Mouse (Mus musculus) MEL (cell line): ENCODE measurements around the gene Afap1l2. TPM values are rescaled to one million over a fixed set of nuclear protein-coding genes. Genes with fewer than 3 reads are reported as not detected.

Source experiments
- DNase-seq: peaks from one replicate; pipeline ENCODE4 v3.0.0; 2011; ENCODE audit warnings: low read depth, low spot score
- H3K27ac ChIP-seq: 2 replicates; pipeline ENCODE4 v1.5.1; 2012; ENCODE audit warnings: low read depth, mild to moderate bottlenecking, control low read depth, low read length, moderate library complexity; ENCODE audit not compliant: control insufficient read depth
- H3K27me3 ChIP-seq, 2 experiments: fragments of 150-350 bp in 1 of 2; sonication (generic) in 1 of 2; 2 replicates each; pipeline ENCODE4 v1.6.1; 2012; ENCODE audit warnings: low read length in 2 of 2, mild to moderate bottlenecking in 2 of 2, improper control_type of control experiment in 1 of 2, moderate library complexity in 1 of 2; ENCODE audit not compliant: insufficient read depth in 2 of 2, control insufficient read depth in 1 of 2
- H3K36me3 ChIP-seq, 2 experiments: 2 replicates each; pipeline ENCODE4 v1.6.1; 2012 to 2014; ENCODE audit warnings: low read length in 2 of 2, improper control_type of control experiment in 1 of 2, inconsistent platforms in 1 of 2, mild to moderate bottlenecking in 1 of 2; ENCODE audit not compliant: insufficient read depth in 2 of 2, control insufficient read depth in 1 of 2
- H3K4me1 ChIP-seq, 2 experiments: fragments of 150-350 bp in 1 of 2; sonication (generic) in 1 of 2; 2 replicates each; pipeline ENCODE4 v1.6.1; 2012; ENCODE audit warnings: low read length in 2 of 2, improper control_type of control experiment in 1 of 2, mild to moderate bottlenecking in 1 of 2; ENCODE audit not compliant: insufficient read depth in 2 of 2, control insufficient read depth in 1 of 2
- H3K4me3 ChIP-seq, 2 experiments: fragments of 150-350 bp in 1 of 2; sonication (generic) in 1 of 2; 2 replicates each; pipeline ENCODE4 v1.5.1; 2012; ENCODE audit warnings: low read depth in 2 of 2, low read length in 2 of 2, mild to moderate bottlenecking in 2 of 2, moderate library complexity in 2 of 2, control low read depth in 1 of 2, improper control_type of control experiment in 1 of 2; ENCODE audit not compliant: control insufficient read depth in 1 of 2, insufficient read depth in 1 of 2
- H3K79me2 ChIP-seq: 2 replicates; pipeline ENCODE4 v1.6.1; 2012; ENCODE audit warnings: mild to moderate bottlenecking, low read length, moderate library complexity; ENCODE audit not compliant: control insufficient read depth, poor library complexity, insufficient read depth
- H3K9ac ChIP-seq: 2 replicates; pipeline ENCODE4 v1.6.1; 2012; ENCODE audit warnings: low read depth, mild to moderate bottlenecking, control low read depth, low read length, moderate library complexity; ENCODE audit not compliant: control insufficient read depth, poor library complexity, severe bottlenecking
- H3K9me3 ChIP-seq: fragments of 150-350 bp; sonication (generic); replicated peaks from 2 replicates; pipeline ENCODE4 v1.6.1; 2012; ENCODE audit warnings: mild to moderate bottlenecking, low read length, improper control_type of control experiment, moderate library complexity; ENCODE audit not compliant: insufficient read depth
- CHD1 ChIP-seq: IDR thresholded peaks from 2 replicates; pipeline ENCODE4 v1.6.1; 2012; ENCODE audit warnings: low read depth, mild to moderate bottlenecking, inconsistent platforms, low read length, improper control_type of control experiment
- CTCF ChIP-seq, 3 experiments: IDR thresholded peaks in 2 of 3; conservative IDR thresholded peaks in 1 of 3; 2 replicates each; pipeline ENCODE4 v1.5.1; 2011 to 2012; ENCODE audit warnings: low read length in 3 of 3, low read depth in 2 of 3, mild to moderate bottlenecking in 2 of 3, improper control_type of control experiment in 1 of 3, inconsistent platforms in 1 of 3, mixed read lengths in 1 of 3, moderate library complexity in 1 of 3; ENCODE audit not compliant: control insufficient read depth in 1 of 3, insufficient read depth in 1 of 3, poor library complexity in 1 of 3, severe bottlenecking in 1 of 3
- E2F4 ChIP-seq: IDR thresholded peaks from 2 replicates; pipeline ENCODE4 v1.6.1; 2011; ENCODE audit warnings: low read depth, low read length, improper control_type of control experiment, borderline replicate concordance
- EP300 ChIP-seq, 2 experiments: IDR thresholded peaks; 2 replicates each; pipeline ENCODE4 v1.6.1; 2011; ENCODE audit warnings: improper control_type of control experiment in 2 of 2, low read length in 2 of 2, low read depth in 1 of 2, mild to moderate bottlenecking in 1 of 2
- GABPA ChIP-seq: IDR thresholded peaks from 2 replicates; pipeline ENCODE4 v1.6.1; 2012; ENCODE audit warnings: low read depth, mild to moderate bottlenecking, inconsistent platforms, low read length, improper control_type of control experiment, moderate library complexity
- GATA1 ChIP-seq: IDR thresholded peaks from 2 replicates; pipeline ENCODE4 v1.6.1; 2011; ENCODE audit warnings: low read depth, low read length, improper control_type of control experiment
- HCFC1 ChIP-seq: IDR thresholded peaks from 2 replicates; pipeline ENCODE4 v1.6.1; 2012; ENCODE audit warnings: low read depth, mild to moderate bottlenecking, inconsistent platforms, low read length, improper control_type of control experiment, moderate library complexity
- MAFK ChIP-seq: IDR thresholded peaks from 2 replicates; pipeline ENCODE4 v1.6.1; 2011; ENCODE audit warnings: low read depth, mild to moderate bottlenecking, low read length, improper control_type of control experiment, borderline replicate concordance
- MAX ChIP-seq: IDR thresholded peaks from 2 replicates; pipeline ENCODE4 v1.6.1; 2011; ENCODE audit warnings: low read length, improper control_type of control experiment
- MEF2A ChIP-seq: IDR thresholded peaks from 2 replicates; pipeline ENCODE4 v1.6.1; 2014; ENCODE audit warnings: low read depth, mild to moderate bottlenecking, inconsistent platforms, low read length, improper control_type of control experiment; ENCODE audit not compliant: poor library complexity, insufficient replicate concordance, severe bottlenecking; ENCODE audit errors: extremely low read depth
- MXI1 ChIP-seq: IDR thresholded peaks from 2 replicates; pipeline ENCODE4 v1.6.1; 2011; ENCODE audit warnings: mild to moderate bottlenecking, low read depth, low read length, improper control_type of control experiment
- MYC ChIP-seq: IDR thresholded peaks from 2 replicates; pipeline ENCODE4 v1.6.1; 2011; ENCODE audit warnings: low read depth, mild to moderate bottlenecking, low read length, improper control_type of control experiment, moderate library complexity
- NRF1 ChIP-seq: IDR thresholded peaks from 2 replicates; pipeline ENCODE4 v1.6.1; 2014; ENCODE audit warnings: low read depth, mild to moderate bottlenecking, inconsistent platforms, low read length, improper control_type of control experiment, moderate library complexity; ENCODE audit not compliant: poor library complexity, insufficient read depth, severe bottlenecking
- POLR2AphosphoS2 ChIP-seq: IDR thresholded peaks from 2 replicates; pipeline ENCODE4 v1.6.1; 2011; ENCODE audit warnings: low read length, improper control_type of control experiment
- RAD21 ChIP-seq: IDR thresholded peaks from 2 replicates; pipeline ENCODE4 v1.6.1; 2011; ENCODE audit warnings: mild to moderate bottlenecking, low read depth, low read length, improper control_type of control experiment
- SIN3A ChIP-seq: IDR thresholded peaks from 2 replicates; pipeline ENCODE4 v1.6.1; 2012; ENCODE audit warnings: low read length, improper control_type of control experiment, inconsistent platforms
- SMC3 ChIP-seq: IDR thresholded peaks from 2 replicates; pipeline ENCODE4 v1.6.1; 2011; ENCODE audit warnings: low read depth, low read length, improper control_type of control experiment
- TAL1 ChIP-seq: IDR thresholded peaks from 2 replicates; pipeline ENCODE4 v1.6.1; 2012; ENCODE audit warnings: mild to moderate bottlenecking, inconsistent platforms, low read length, moderate library complexity, mixed read lengths
- TBP ChIP-seq: IDR thresholded peaks from 2 replicates; pipeline ENCODE4 v1.8.0; 2011; ENCODE audit warnings: low read depth, low read length, improper control_type of control experiment
- TCF12 ChIP-seq: IDR thresholded peaks from 2 replicates; pipeline ENCODE4 v1.6.1; 2014; ENCODE audit warnings: low read depth, mild to moderate bottlenecking, inconsistent platforms, low read length, improper control_type of control experiment, moderate library complexity
- USF1 ChIP-seq: IDR thresholded peaks from 2 replicates; pipeline ENCODE4 v1.6.1; 2014; ENCODE audit warnings: low read depth, mild to moderate bottlenecking, inconsistent platforms, low read length, improper control_type of control experiment, moderate library complexity
- ZC3H11A ChIP-seq: IDR thresholded peaks from 2 replicates; pipeline ENCODE4 v1.6.1; 2012; ENCODE audit warnings: low read depth, mild to moderate bottlenecking, inconsistent platforms, low read length, improper control_type of control experiment
- ZKSCAN1 ChIP-seq: IDR thresholded peaks from 2 replicates; pipeline ENCODE4 v1.6.1; 2012; ENCODE audit warnings: low read depth, mild to moderate bottlenecking, inconsistent platforms, low read length, improper control_type of control experiment, moderate library complexity
- polyA plus RNA-seq, 2 experiments: library from polyadenylated mRNA; stranded (reverse) in 1 of 2; unstranded in 1 of 2; fragments of >175 nt in 1 of 2; fragments of >200 nt in 1 of 2; gene quantifications; 2 replicates each; pipeline versions ENCODE4 v1.2.1 to v1.2.4; 2012; ENCODE audit warnings: low replicate concordance in 2 of 2, low read depth in 1 of 2; ENCODE audit not compliant: insufficient read length in 2 of 2, insufficient read depth in 1 of 2, missing spikeins in 1 of 2
- total RNA-seq: library from RNA; depleted of rRNA; stranded (reverse); fragments of 300-350 nt; gene quantifications from 2 replicates; pipeline ENCODE4 v1.2.3, GENCODE M21; 2012

Afap1l2 gene
- total and polyA plus RNA-seq, 3 experiments = not detected

- H3K4me3 ChIP-seq = no peak overlapping the region
- no peaks in the 10 kb centered on the region for H3K36me3 ChIP-seq
- TF ChIP-seq CTCF (IDR thresholded peaks at IDR 0.05 in 2 of 3, conservative IDR thresholded peaks at IDR 0.05 in 1 of 3; ENCODE audit: control insufficient read depth in 1 of 3, insufficient read depth in 1 of 3, low read depth in 2 of 3, low read length in 3 of 3, poor library complexity in 1 of 3, severe bottlenecking in 1 of 3) (peak in 1 of 3 experiments; percentile 17; a peak in 1 of 6 replicates), POLR2AphosphoS2 (no peak), GATA1 (no peak), RAD21 (peak; percentile 1; the same call in 1 of the 2 replicates)
- no peaks in the 10 kb centered on the region for H3K27me3 ChIP-seq
- no peaks in the 10 kb centered on the region for H3K4me1 ChIP-seq
- no peak overlapping the region for H3K27ac ChIP-seq
- H3K79me2 ChIP-seq = no peaks in the 10 kb centered on the region
- no peak for DNase-seq
- no peaks in the 10 kb centered on the region for H3K9me3 ChIP-seq
- no peak overlapping the region for H3K9ac ChIP-seq
Measured at GRCm38 (mm10) chr19:56944826-56945225, 63.2 kb downstream of the Afap1l2 start.

GRCm38 (mm10) chr19:56944211-56944610, 63.8 kb downstream of the Afap1l2 start:
- Histone ChIP-seq H3K4me1 (no peaks in the 10 kb centered on the region), H3K9ac (no peak overlapping the region), H3K27ac (no peak overlapping the region), H3K9me3 (no peaks in the 10 kb centered on the region), H3K79me2 (no peaks in the 10 kb centered on the region), H3K4me3 (no peak overlapping the region), H3K36me3 (no peaks in the 10 kb centered on the region), H3K27me3 (no peaks in the 10 kb centered on the region)
- no peak for DNase-seq
- TF ChIP-seq USF1 (no peak), EP300 (IDR thresholded peaks at IDR 0.05; ENCODE audit: low read depth in 1 of 2, low read length in 2 of 2) (no peak), NRF1 (no peak), HCFC1 (no peak), MEF2A (no peak), TCF12 (no peak), ZC3H11A (no peak), MYC (no peak), MAX (no peak), E2F4 (no peak), SIN3A (no peak), GABPA (no peak), CHD1 (no peak), TAL1 (no peak), TBP (no peak), SMC3 (no peak), MXI1 (no peak), MAFK (no peak), GATA1 (no peak), ZKSCAN1 (no peak)
